10 mouse cellular contexts compared by ENCODE assay signal in the genomic region with DNA sequence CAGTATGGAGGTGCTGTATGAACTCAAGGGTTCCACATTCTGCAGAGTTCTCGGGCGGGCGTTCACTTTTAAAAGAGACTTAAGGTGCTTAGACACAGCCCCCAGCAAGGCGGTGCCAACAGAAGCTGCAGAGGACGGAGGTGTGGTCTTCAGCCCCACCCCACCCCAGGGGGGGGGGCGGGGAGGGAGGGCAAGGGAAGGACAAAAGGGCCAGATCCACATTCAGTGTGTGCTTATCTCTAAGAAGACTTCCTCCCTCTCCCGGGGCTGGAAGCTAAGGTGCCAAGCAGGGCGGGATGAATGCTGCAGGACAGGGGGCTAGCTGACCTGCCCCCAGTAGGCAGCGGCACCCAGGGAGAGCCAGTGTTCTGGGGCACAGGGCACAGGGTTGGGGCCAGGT. TPM values are rescaled to one million over a fixed set of nuclear protein-coding genes. Genes with fewer than 3 reads are reported as not detected.
DNase-seq lines count a peak whose midpoint lies in the region; ATAC-seq and TF ChIP-seq lines count a peak whose summit lies in the region.
"Had no signal": no experiment of that assay in that cellular context is flagged by ENCODE, and none has a peak within 500 bp of the region (broad histone marks: within the 10 kb centered on the region; RNA-seq: fewer than 3 reads in every experiment).

No protein-coding gene starts in this region.

- intact Hi-C loops in gastrocnemius, postnatal 14 days (cut with DNase I; ENCODE audit: low total_unique reads) = no loop called here

- peaks cover 9% of the 10 kb centered on the region for H3K4me1 ChIP-seq in midbrain, embryonic 10.5 days
- H3K4me1 ChIP-seq in midbrain, postnatal 0 days (ENCODE audit: insufficient read depth, low read length) = no peaks in the 10 kb centered on the region
- peaks cover 26% of the 10 kb centered on the region for H3K4me1 ChIP-seq in liver, embryonic 13.5 days (replicated peaks)
- H3K4me1 ChIP-seq: hindbrain, embryonic 15.5 days had no signal

- no peak for ATAC-seq in midbrain, postnatal 0 days (ENCODE audit: low FRiP score)
- ATAC-seq in granulocyte monocyte progenitor cell, adult 5-6 weeks (replicated peaks; ENCODE audit: poor library complexity, severe bottlenecking) = peak; percentile 33; the same call in 1 of the 2 replicates
- ATAC-seq in liver, embryonic 13.5 days (ENCODE audit: low read depth) = peak; percentile 81

- WGBS in midbrain, embryonic 10.5 days = 20% methylated on average over 9 of the region's 9 CpGs
- 37% methylated on average over 8 of the region's 9 CpGs for WGBS in midbrain, postnatal 0 days
- 12% methylated on average over 8 of the region's 9 CpGs for WGBS in liver, embryonic 13.5 days (ENCODE audit: insufficient replicate concordance)

- H3K4me3 ChIP-seq in midbrain, embryonic 10.5 days = no peak overlapping the region
- H3K4me3 ChIP-seq in midbrain, postnatal 0 days (ENCODE audit: low read depth, low read length) = no peak overlapping the region
- 0 out of 2 replicates have a peak overlapping the region, but pooled peaks have one; percentile 8 for H3K4me3 ChIP-seq in liver, embryonic 13.5 days (replicated peaks)
- H3K4me3 ChIP-seq: hindbrain, embryonic 15.5 days; megakaryocyte, embryonic 14.5 days had no signal

- 0 out of 2 replicates have a peak overlapping the region, but pooled peaks have one; percentile 13 for H3K27ac ChIP-seq in midbrain, embryonic 10.5 days (replicated peaks)
- no peak overlapping the region for H3K27ac ChIP-seq in midbrain, postnatal 0 days (ENCODE audit: low read depth, low read length)
- H3K27ac ChIP-seq in liver, embryonic 13.5 days = no peak overlapping the region
- H3K27ac ChIP-seq: hindbrain, embryonic 15.5 days had no signal

- H3K27me3 ChIP-seq in midbrain, embryonic 10.5 days (ENCODE audit: low read depth, poor library complexity, severe bottlenecking) = no peaks in the 10 kb centered on the region
- H3K27me3 ChIP-seq in midbrain, postnatal 0 days (ENCODE audit: insufficient read depth, low read length) = no peaks in the 10 kb centered on the region
- no peaks in the 10 kb centered on the region for H3K27me3 ChIP-seq in liver, embryonic 13.5 days
- H3K27me3 ChIP-seq: hindbrain, embryonic 15.5 days; megakaryocyte, embryonic 14.5 days had no signal

- DNase-seq in midbrain, embryonic 10.5 days (ENCODE audit: low spot score) = no peak
- DNase-seq in midbrain, postnatal 0 days (ENCODE audit: low spot score) = no peak
- peak; percentile 42 for DNase-seq in liver, embryonic 13.5 days
- peak; percentile 67 for DNase-seq in testis, postnatal 14 days (ENCODE audit: low spot score)
- DNase-seq in urinary bladder, postnatal 14 days (ENCODE audit: low spot score) = no peak
- no peak for DNase-seq in cerebellum, postnatal 4 days (ENCODE audit: low spot score in 2 of 2)
- DNase-seq in gastrocnemius, postnatal 14 days = no peak

- TF ChIP-seq CTCF in midbrain, postnatal 0 days (IDR thresholded peaks at IDR 0.05) = no peak

- peaks cover 61% of the 10 kb centered on the region for H3K36me3 ChIP-seq in midbrain, embryonic 10.5 days
- peaks cover 47% of the 10 kb centered on the region for H3K36me3 ChIP-seq in midbrain, postnatal 0 days (ENCODE audit: insufficient read depth, low read length)
- no peaks in the 10 kb centered on the region; the same call in 1 of the 2 replicates for H3K36me3 ChIP-seq in liver, embryonic 13.5 days

- no peaks in the 10 kb centered on the region for H3K9me3 ChIP-seq in midbrain, embryonic 10.5 days (replicated peaks)
- H3K9me3 ChIP-seq in midbrain, postnatal 0 days (ENCODE audit: low read length) = no peaks in the 10 kb centered on the region
- H3K9me3 ChIP-seq in liver, embryonic 13.5 days (replicated peaks) = no peaks in the 10 kb centered on the region
- H3K9me3 ChIP-seq: hindbrain, embryonic 15.5 days; megakaryocyte, embryonic 14.5 days had no signal

- H3K4me2 ChIP-seq in midbrain, postnatal 0 days (ENCODE audit: low read depth, low read length, poor library complexity, severe bottlenecking) = no peak overlapping the region
- peak overlapping the region; percentile 43 for H3K4me2 ChIP-seq in liver, embryonic 13.5 days
- H3K4me2 ChIP-seq: hindbrain, embryonic 15.5 days had no signal

- H3K9ac ChIP-seq in midbrain, postnatal 0 days (replicated peaks; ENCODE audit: low read length, poor library complexity, severe bottlenecking) = no peak overlapping the region
- H3K9ac ChIP-seq in liver, embryonic 13.5 days = peak overlapping the region; percentile 44
- H3K9ac ChIP-seq: hindbrain, embryonic 15.5 days had no signal

RNA-seq across cellular contexts. Expression of a gene that starts 28.5 kb away (rescaled TPM):
- 9.3 and 12.4 TPM in 2 replicates for polyA plus RNA-seq in midbrain, embryonic 10.5 days (2016; fragmentation: Nextera tagmentation; extraction: Ambion mirVana)
- total RNA-seq in midbrain, postnatal 0 days (2014; rRNA removed) = 102 and 129 TPM in 2 replicates
- polyA plus RNA-seq in midbrain, postnatal 0 days (2015; fragmentation: Nextera tagmentation; extraction: Ambion mirVana) = 35.1 and 42.2 TPM in 2 replicates
- 30.9 and 46.2 TPM in 2 replicates for total RNA-seq in granulocyte monocyte progenitor cell, adult 5-6 weeks (2014; fragmentation: Nextera tagmentation)
- 31.4 and 34.1 TPM in 2 replicates for total RNA-seq in granulocyte monocyte progenitor cell, adult 5-6 weeks (2017)
- polyA plus RNA-seq in liver, embryonic 13.5 days (2015; fragmentation: Nextera tagmentation; extraction: Ambion mirVana) = 15.6 and 15.8 TPM in 2 replicates
- 10 to 100 TPM; 30.3 to 31.7 TPM for total RNA-seq in gastrocnemius, postnatal 14 days (2021)

Comparison
In these comparisons a context has a peak if more than half of its experiments do, and no peak if none do; other contexts are left out.
1. DNase-seq: peak in liver, embryonic 13.5 days (single experiment) and testis, postnatal 14 days (single experiment); none in midbrain, embryonic 10.5 days (single experiment), midbrain, postnatal 0 days (single experiment), urinary bladder, postnatal 14 days (single experiment), cerebellum, postnatal 4 days (0 of 2) and gastrocnemius, postnatal 14 days (single experiment).